Mouse (Mus musculus): ENCODE measurements around the gene Gm29094. TPM values are rescaled to one million over a fixed set of nuclear protein-coding genes. Genes with fewer than 3 reads are reported as not detected.
A peak's percentile ranks its signal among the peaks of the same experiment; 100 is the strongest.
"Not testable (repeated sequence)": the region's sequence is repeated elsewhere in the genome, so short reads cannot be mapped to it uniquely, and the experiment has no call there.

The Gm29094 gene
- polyA plus RNA-seq (2016; fragmentation: Nextera tagmentation; extraction: Ambion mirVana) = 1.2 TPM in 1 of 2 replicates, not detected in the other

GRCm38 (mm10) chr9:89198969-89199416 is at the start of gene Gm29094, which contains the start of gene Bcl2a1b:
TSS of gene Gm29094 (plus strand) at chr9:89199379.
TSS of gene Bcl2a1b (plus strand) at chr9:89199209.
- not testable (repeated sequence) for H3K4me1 ChIP-seq; H3K4me2 ChIP-seq (replicated peaks); H3K9me3 ChIP-seq; H3K9ac ChIP-seq; H3K27ac ChIP-seq; H3K27me3 ChIP-seq; H3K36me3 ChIP-seq; H3K4me3 ChIP-seq; ATAC-seq (ENCODE audit: insufficient number of reproducible peaks, insufficient read depth, low FRiP score, low TSS enrichment)
- WGBS = 90% methylated on average over 5 of the region's 5 CpGs

GRCm38 (mm10) chr9:89172539-89172938 is 26.6 kb upstream of the Gm29094 start:
- not testable (repeated sequence) for ATAC-seq (ENCODE audit: insufficient number of reproducible peaks, insufficient read depth, low FRiP score, low TSS enrichment); H3K27me3 ChIP-seq; H3K4me3 ChIP-seq

GRCm38 (mm10) chr9:89178833-89179232 is 20.3 kb upstream of the Gm29094 start:
- H3K27me3 ChIP-seq; H3K27ac ChIP-seq; H3K36me3 ChIP-seq; H3K9me3 ChIP-seq; H3K4me2 ChIP-seq (replicated peaks); H3K4me3 ChIP-seq; H3K4me1 ChIP-seq; H3K9ac ChIP-seq; ATAC-seq (ENCODE audit: insufficient number of reproducible peaks, insufficient read depth, low FRiP score, low TSS enrichment): not testable (repeated sequence)
- WGBS = 36% methylated on average over 2 of the region's 3 CpGs

More at GRCm38 (mm10) chr9:89172539-89172938, 26.6 kb upstream of the Gm29094 start:
- not testable (repeated sequence) for H3K9ac ChIP-seq; H3K4me1 ChIP-seq; H3K36me3 ChIP-seq; H3K27ac ChIP-seq; H3K4me2 ChIP-seq (replicated peaks); H3K9me3 ChIP-seq

GRCm38 (mm10) chr9:89179469-89179868 is 19.7 kb upstream of the Gm29094 start:
- not testable (repeated sequence) for ATAC-seq (ENCODE audit: insufficient number of reproducible peaks, insufficient read depth, low FRiP score, low TSS enrichment); H3K9ac ChIP-seq; H3K4me3 ChIP-seq; H3K27ac ChIP-seq; H3K9me3 ChIP-seq; H3K36me3 ChIP-seq; H3K27me3 ChIP-seq; H3K4me1 ChIP-seq; H3K4me2 ChIP-seq (replicated peaks)
- 78% methylated on average over 4 of the region's 4 CpGs for WGBS

- not testable (repeated sequence) for H3K4me1 ChIP-seq; H3K4me3 ChIP-seq; H3K9ac ChIP-seq; H3K4me2 ChIP-seq (replicated peaks); ATAC-seq (ENCODE audit: insufficient number of reproducible peaks, insufficient read depth, low FRiP score, low TSS enrichment); H3K36me3 ChIP-seq; H3K9me3 ChIP-seq; H3K27ac ChIP-seq; H3K27me3 ChIP-seq
- WGBS = 77% methylated on average over 15 of the region's 15 CpGs
Observed at GRCm38 (mm10) chr9:89187006-89187405, 12.2 kb upstream of the Gm29094 start.

- not testable (repeated sequence) for ATAC-seq (ENCODE audit: insufficient number of reproducible peaks, insufficient read depth, low FRiP score, low TSS enrichment); H3K36me3 ChIP-seq; H3K9ac ChIP-seq; H3K4me2 ChIP-seq (replicated peaks); H3K4me3 ChIP-seq; H3K27me3 ChIP-seq; H3K4me1 ChIP-seq; H3K9me3 ChIP-seq; H3K27ac ChIP-seq
Observed at GRCm38 (mm10) chr9:89195483-89195882, 3.7 kb upstream of the Gm29094 start.

GRCm38 (mm10) chr9:89197509-89197908 is 1.7 kb upstream of the Gm29094 start:
- not testable (repeated sequence) for H3K4me2 ChIP-seq (replicated peaks); H3K9me3 ChIP-seq; H3K27me3 ChIP-seq; ATAC-seq (ENCODE audit: insufficient number of reproducible peaks, insufficient read depth, low FRiP score, low TSS enrichment); H3K36me3 ChIP-seq; H3K9ac ChIP-seq; H3K4me3 ChIP-seq; H3K27ac ChIP-seq; H3K4me1 ChIP-seq
- WGBS = 90% methylated on average over 1 of the region's 1 CpGs

GRCm38 (mm10) chr9:89198349-89198748 is 830 bp upstream of the Gm29094 start:
- WGBS = 89% methylated on average over 3 of the region's 3 CpGs
- ATAC-seq (ENCODE audit: insufficient number of reproducible peaks, insufficient read depth, low FRiP score, low TSS enrichment); H3K36me3 ChIP-seq; H3K27ac ChIP-seq; H3K4me2 ChIP-seq (replicated peaks); H3K27me3 ChIP-seq; H3K4me1 ChIP-seq; H3K9me3 ChIP-seq; H3K4me3 ChIP-seq; H3K9ac ChIP-seq: not testable (repeated sequence)

- not testable (repeated sequence) for H3K9ac ChIP-seq; H3K4me3 ChIP-seq; H3K27ac ChIP-seq; H3K4me2 ChIP-seq (replicated peaks); H3K27me3 ChIP-seq; ATAC-seq (ENCODE audit: insufficient number of reproducible peaks, insufficient read depth, low FRiP score, low TSS enrichment); H3K4me1 ChIP-seq; H3K9me3 ChIP-seq; H3K36me3 ChIP-seq
Observed at GRCm38 (mm10) chr9:89202256-89202655, 3.1 kb downstream of the Gm29094 start.

- H3K4me3 ChIP-seq; H3K9ac ChIP-seq; H3K27me3 ChIP-seq; H3K4me1 ChIP-seq; H3K9me3 ChIP-seq; H3K4me2 ChIP-seq (replicated peaks); H3K36me3 ChIP-seq; ATAC-seq (ENCODE audit: insufficient number of reproducible peaks, insufficient read depth, low FRiP score, low TSS enrichment); H3K27ac ChIP-seq: not testable (repeated sequence)
- WGBS = 82% methylated on average over 1 of the region's 1 CpGs
Observed at GRCm38 (mm10) chr9:89208939-89209338, 9.8 kb downstream of the Gm29094 start.

- ATAC-seq (ENCODE audit: insufficient number of reproducible peaks, insufficient read depth, low FRiP score, low TSS enrichment) = peak; percentile 65; the same call in 1 of the 2 replicates
- not testable (repeated sequence) for H3K36me3 ChIP-seq, H3K9ac ChIP-seq, H3K4me1 ChIP-seq, H3K9me3 ChIP-seq, H3K27me3 ChIP-seq
- 26% methylated on average over 10 of the region's 12 CpGs for whole genome bisulfite sequencing
- Histone ChIP-seq H3K4me3 (peak within 1 kb of the TSS; percentile 32), H3K4me2 (replicated peaks) (peak within 1 kb of the TSS; percentile 40), H3K27ac (peak within 1 kb of the TSS; percentile 74; the same call in 1 of the 2 replicates)
Observed at GRCm38 (mm10) chr9:89210353-89211064, 11.3 kb downstream of the Gm29094 start, which contains the start of gene Mthfs. TSS of gene Mthfs (plus strand) at chr9:89210676.

- Histone ChIP-seq H3K4me3 (peak overlapping the region; percentile 32), H3K4me2 (replicated peaks) (peak overlapping the region; percentile 36), H3K27ac (peak overlapping the region; percentile 74; the same call in 1 of the 2 replicates)
- H3K36me3 ChIP-seq, H3K4me1 ChIP-seq, H3K9ac ChIP-seq, H3K27me3 ChIP-seq, H3K9me3 ChIP-seq: not testable (repeated sequence)
- 3% methylated on average over 15 of the region's 44 CpGs for WGBS
- peak; percentile 97 for ATAC-seq (ENCODE audit: insufficient number of reproducible peaks, insufficient read depth, low FRiP score, low TSS enrichment)
Observed at GRCm38 (mm10) chr9:89211065-89211858, 12.1 kb downstream of the Gm29094 start.

Data from embryonic facial prominence, embryonic 12.5 days (tissue).